ENCODE assay signal across 17 mouse cellular contexts in the genomic region with DNA sequence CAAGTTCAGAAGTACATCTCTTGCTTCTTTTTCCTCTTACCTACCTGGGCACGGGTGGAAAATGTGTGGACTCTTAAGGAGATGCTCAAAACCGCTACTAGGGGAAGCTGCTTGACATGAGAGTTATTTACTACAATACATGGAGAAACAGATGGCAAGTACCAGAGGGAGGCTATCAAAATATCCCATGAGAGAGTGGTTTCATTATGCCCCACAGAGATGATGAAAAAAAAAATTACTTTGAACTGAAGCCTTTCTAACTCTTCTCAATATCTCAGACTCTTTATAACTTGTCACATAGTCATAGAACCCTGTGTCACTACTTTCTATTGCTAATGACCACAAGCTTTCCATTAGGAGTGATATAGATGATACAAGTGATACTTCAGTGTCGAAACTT. TPM values are rescaled to one million over a fixed set of nuclear protein-coding genes. Genes with fewer than 3 reads are reported as not detected.
"Had no signal": no experiment of that assay in that cellular context is flagged by ENCODE, and none has a peak within 500 bp of the region (broad histone marks: within the 10 kb centered on the region; RNA-seq: fewer than 3 reads in every experiment).

TSS of gene Olfr616 (minus strand) at position 101 of the 400 bp plus-strand sequence.

- H3K27ac ChIP-seq: neural tube, embryonic 13.5 days; neural tube, embryonic 15.5 days; stomach, embryonic 15.5 days; stomach, postnatal 0 days had no signal

- H3K4me3 ChIP-seq: neural tube, embryonic 13.5 days; neural tube, embryonic 15.5 days; stomach, embryonic 15.5 days had no signal

- DNase-seq: retina, postnatal 1 day; right cerebral cortex, adult 18-20 months; right cerebral cortex, postnatal 14 days; right cerebral cortex, postnatal 25 days; right cerebral cortex, postnatal 4 days; spleen, adult 18-20 months; thymus, adult 18-20 months; thymus, adult 2 months; thymus, postnatal 14 days; thymus, postnatal 25 days; thymus, postnatal 36 days; thymus, postnatal 4 days had no signal

RNA-seq across cellular contexts. Expression of gene Olfr616, which starts in this region (rescaled TPM):
- total RNA-seq: neutrophil, adult 5-6 weeks had no signal
